Mouse (Mus musculus): Measurements from ENCODE around the gene Slc25a21.

The Slc25a21 gene

GRCm38 (mm10) chr12:57016845-57017244 lies 180.4 kb downstream of the Slc25a21 start:
- DNase-seq (ENCODE audit: low spot score): no peak

- DNase-seq (ENCODE audit: low spot score): no peak
Measured at GRCm38 (mm10) chr12:57016324-57016723, 180.9 kb downstream of the Slc25a21 start.

- no peak for DNase-seq (ENCODE audit: low spot score)
Measured at GRCm38 (mm10) chr12:57009010-57009409, 188.3 kb downstream of the Slc25a21 start.

- no peak for DNase-seq (ENCODE audit: low spot score)
Measured at GRCm38 (mm10) chr12:56986049-56986448, 211.2 kb downstream of the Slc25a21 start.

GRCm38 (mm10) chr12:56982066-56982626 lies 215.1 kb downstream of the Slc25a21 start:
- DNase-seq (ENCODE audit: low spot score): no peak

GRCm38 (mm10) chr12:56975256-56975655 lies 222.0 kb downstream of the Slc25a21 start:
- DNase-seq (ENCODE audit: low spot score): no peak

- no peak for DNase-seq (ENCODE audit: low spot score)
Measured at GRCm38 (mm10) chr12:56963236-56963635, 234.0 kb downstream of the Slc25a21 start.

- no peak for DNase-seq (ENCODE audit: low spot score)
Measured at GRCm38 (mm10) chr12:56959230-56960051, 237.8 kb downstream of the Slc25a21 start.

GRCm38 (mm10) chr12:56958244-56958643 lies 239.0 kb downstream of the Slc25a21 start:
- no peak for DNase-seq (ENCODE audit: low spot score)

- no peak for DNase-seq (ENCODE audit: low spot score)
Measured at GRCm38 (mm10) chr12:56951749-56952657, 245.3 kb downstream of the Slc25a21 start.

- DNase-seq (ENCODE audit: low spot score): no peak
Measured at GRCm38 (mm10) chr12:56944265-56944664, 253.0 kb downstream of the Slc25a21 start.

- DNase-seq (ENCODE audit: low spot score): no peak
Measured at GRCm38 (mm10) chr12:56940861-56941260, 256.4 kb downstream of the Slc25a21 start.

- no peak for DNase-seq (ENCODE audit: low spot score)
Measured at GRCm38 (mm10) chr12:56918145-56918544, 279.1 kb downstream of the Slc25a21 start.

- no peak for DNase-seq (ENCODE audit: low spot score)
Measured at GRCm38 (mm10) chr12:56906476-56906875, 290.8 kb downstream of the Slc25a21 start.

- DNase-seq (ENCODE audit: low spot score): no peak
Measured at GRCm38 (mm10) chr12:56905652-56906305, 291.5 kb downstream of the Slc25a21 start.

GRCm38 (mm10) chr12:56905222-56905621 lies 292.1 kb downstream of the Slc25a21 start:
- DNase-seq (ENCODE audit: low spot score): no peak

- DNase-seq (ENCODE audit: low spot score): no peak
Measured at GRCm38 (mm10) chr12:56902774-56903456, 294.4 kb downstream of the Slc25a21 start.

GRCm38 (mm10) chr12:56897976-56898375 lies 299.3 kb downstream of the Slc25a21 start:
- DNase-seq (ENCODE audit: low spot score): no peak

- no peak for DNase-seq (ENCODE audit: low spot score)
Measured at GRCm38 (mm10) chr12:56897221-56897937, 299.9 kb downstream of the Slc25a21 start.

GRCm38 (mm10) chr12:56894963-56895362 lies 302.3 kb downstream of the Slc25a21 start:
- DNase-seq (ENCODE audit: low spot score): no peak

All from ovary, postnatal 10 days (tissue).